Mouse (Mus musculus) thymus, postnatal 25 days (tissue): ENCODE results near the gene Slc22a8.

Experiments used
- DNase-seq: peaks from one replicate; pipeline ENCODE4 v3.0.0; 2022

Slc22a8 gene

GRCm38 (mm10) chr19:8599229-8599628, 8.2 kb downstream of the Slc22a8 start:
- DNase-seq, result no peak

- no peak for DNase-seq
These were observed 10.9 kb downstream of the Slc22a8 start for GRCm38 (mm10) chr19:8601922-8602321.

GRCm38 (mm10) chr19:8602914-8603313, 11.9 kb downstream of the Slc22a8 start:
- no peak for DNase-seq

GRCm38 (mm10) chr19:8604536-8605240, 13.6 kb downstream of the Slc22a8 start:
- no peak for DNase-seq

DNA sequence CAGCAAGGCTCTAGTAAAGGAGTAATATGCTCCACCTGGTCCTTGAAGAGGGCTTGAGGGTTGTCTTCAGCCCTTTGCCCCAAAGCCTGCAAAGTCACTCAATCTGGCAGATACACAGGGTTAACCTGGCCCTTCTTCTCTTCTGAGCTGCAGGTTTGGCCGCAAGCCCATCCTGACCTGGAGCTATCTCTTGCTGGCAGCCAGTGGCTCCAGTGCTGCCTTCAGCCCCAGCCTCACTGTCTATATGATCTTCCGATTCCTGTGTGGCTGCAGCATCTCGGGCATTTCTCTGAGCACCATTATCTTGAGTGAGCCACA, 14.1 kb downstream of the Slc22a8 start:
- DNase-seq, result no peak

DNA sequence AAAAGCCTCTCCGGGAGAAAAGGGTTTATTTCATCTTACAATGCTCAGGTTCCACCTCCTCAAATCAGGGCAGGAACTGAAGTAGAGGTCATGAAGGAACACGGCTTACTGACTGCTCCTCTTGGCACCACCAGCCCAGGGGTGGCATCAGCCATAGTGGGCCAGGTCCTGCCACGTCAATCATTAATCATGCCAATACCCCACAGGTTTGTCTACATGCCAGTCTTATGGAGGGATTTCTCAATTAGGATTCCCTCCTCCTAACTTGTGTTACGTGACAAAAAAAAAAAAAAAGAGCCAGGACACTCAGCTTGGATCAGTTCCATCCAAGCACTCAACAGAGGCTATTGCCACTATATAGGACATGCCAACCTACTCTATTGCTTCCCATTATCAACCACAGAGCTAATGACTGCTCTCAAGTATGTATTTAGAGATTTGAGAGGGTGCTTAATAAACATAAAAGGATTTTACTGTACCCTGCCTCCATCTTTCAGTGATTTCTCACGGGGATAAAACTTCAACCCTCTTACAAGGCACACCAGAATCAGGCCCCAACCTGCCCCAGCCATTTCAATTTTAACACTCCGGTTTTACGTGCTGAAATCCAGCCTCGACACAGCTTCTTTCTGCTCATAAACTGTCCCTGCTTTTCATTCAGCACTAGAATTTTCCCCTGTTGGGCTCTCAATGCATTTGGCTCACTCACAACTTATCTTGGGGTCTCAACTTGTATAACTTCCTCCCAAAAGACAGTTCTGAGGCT, 20.5 kb downstream of the Slc22a8 start:
- no peak for DNase-seq

- DNase-seq, result no peak
These were observed 22.1 kb downstream of the Slc22a8 start for GRCm38 (mm10) chr19:8613111-8613510.

GRCm38 (mm10) chr19:8614343-8614742, 23.3 kb downstream of the Slc22a8 start:
- DNase-seq, result no peak

GRCm38 (mm10) chr19:8616314-8616713, 25.3 kb downstream of the Slc22a8 start:
- DNase-seq, result no peak

DNA sequence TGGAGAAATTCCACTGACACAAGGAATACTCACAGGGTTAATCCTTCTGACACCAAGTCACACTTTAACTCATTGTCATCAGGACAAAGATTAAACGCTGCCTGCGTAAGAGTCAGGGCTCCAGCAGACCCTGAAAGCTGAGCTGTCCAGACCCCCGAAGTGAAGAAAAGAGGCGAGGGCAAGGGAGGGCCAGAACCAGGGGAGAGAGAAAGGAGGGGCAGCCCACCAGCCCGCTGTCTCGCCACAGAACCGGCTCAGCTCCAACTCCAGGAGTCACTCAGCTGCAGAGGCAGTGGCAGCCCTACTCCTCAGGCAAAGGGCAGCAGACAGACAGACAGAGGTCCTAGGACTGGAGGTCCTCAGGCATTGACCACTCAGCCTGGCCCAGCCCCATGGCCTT, 26.9 kb downstream of the Slc22a8 start, which contains the start of gene Slc22a6:
Slc22a6 (plus strand) TSS at position 136 of the 400 bp plus-strand sequence.
- no peak for DNase-seq

DNA sequence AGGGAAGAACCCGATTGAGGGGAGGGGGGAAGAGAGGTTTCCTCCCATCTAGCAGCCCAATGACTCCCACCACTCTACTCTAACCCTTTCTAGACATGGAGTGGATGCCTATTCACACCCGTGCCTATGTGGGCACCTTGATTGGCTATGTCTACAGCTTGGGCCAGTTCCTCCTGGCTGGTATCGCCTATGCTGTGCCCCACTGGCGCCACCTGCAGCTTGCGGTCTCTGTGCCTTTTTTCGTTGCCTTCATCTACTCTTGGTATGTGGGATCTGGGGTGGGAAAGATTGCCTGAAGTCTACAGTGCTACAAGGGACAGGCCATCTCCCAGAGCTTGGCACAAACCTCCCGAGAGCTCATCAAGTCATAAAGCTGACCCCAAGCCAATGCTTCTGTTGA, 30.0 kb downstream of the Slc22a8 start:
- DNase-seq, result no peak

DNA sequence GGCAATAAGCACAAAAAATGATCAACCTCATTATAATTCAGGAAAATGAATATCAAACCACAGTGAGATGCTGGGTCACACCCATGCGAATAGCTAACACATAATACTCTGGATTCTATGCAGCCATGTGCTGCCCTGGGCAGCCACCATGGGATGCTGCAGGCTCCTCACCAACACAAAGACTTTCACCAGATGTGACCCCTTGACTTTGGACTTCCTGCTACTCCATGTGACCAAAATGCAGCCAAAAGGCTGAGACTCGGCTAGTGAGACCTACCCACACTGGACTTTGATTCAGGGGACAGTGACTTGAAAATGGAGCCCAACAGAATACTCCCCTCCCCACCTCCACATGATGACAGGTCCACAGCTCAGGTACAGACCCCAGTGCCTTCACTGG, 39.2 kb downstream of the Slc22a8 start:
- no peak for DNase-seq

- DNase-seq, result no peak
These were observed 39.8 kb downstream of the Slc22a8 start for GRCm38 (mm10) chr19:8630826-8631225.

DNA sequence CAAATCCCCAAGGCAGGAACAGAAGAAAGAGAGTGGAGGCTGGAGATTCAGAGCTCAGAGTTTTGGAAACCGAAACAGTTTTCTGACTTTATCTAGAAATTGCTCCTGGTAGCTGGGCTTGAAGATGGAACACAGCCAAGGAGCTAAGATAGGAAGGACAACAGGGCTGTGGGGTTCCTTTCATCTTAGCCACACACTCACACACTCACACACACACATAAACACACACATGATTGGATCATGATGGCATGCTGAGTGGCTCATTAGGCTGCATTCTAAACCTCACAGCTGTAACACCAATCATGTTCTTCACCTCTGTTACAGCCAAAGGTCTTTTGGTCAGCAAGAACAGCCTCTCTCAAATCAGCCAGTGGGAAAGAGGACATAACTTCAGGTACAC, 41.0 kb downstream of the Slc22a8 start:
- no peak for DNase-seq

GRCm38 (mm10) chr19:8642086-8642485, 51.0 kb downstream of the Slc22a8 start:
- no peak for DNase-seq

DNA sequence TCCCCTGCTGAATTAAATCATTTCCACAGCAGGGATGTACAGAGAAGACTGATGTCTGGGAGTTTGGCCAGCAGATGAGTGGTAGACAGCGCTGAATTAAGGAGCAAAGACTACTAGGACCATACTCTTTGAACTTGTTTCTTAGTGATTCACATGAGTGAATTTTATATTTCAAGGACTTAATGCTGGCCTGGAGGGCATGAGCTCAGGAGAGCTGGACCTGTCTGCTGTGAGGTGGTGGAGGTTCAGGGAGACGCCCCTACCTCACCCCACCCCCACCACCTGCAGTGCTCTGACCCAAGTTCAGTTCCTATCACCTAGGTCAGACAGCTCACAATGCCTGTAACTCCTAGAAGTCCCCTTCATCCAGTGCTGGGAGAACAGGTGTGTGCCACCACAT, 55.3 kb downstream of the Slc22a8 start:
- no peak for DNase-seq

- no peak for DNase-seq
These were observed 64.8 kb downstream of the Slc22a8 start for GRCm38 (mm10) chr19:8655833-8656232.

DNA sequence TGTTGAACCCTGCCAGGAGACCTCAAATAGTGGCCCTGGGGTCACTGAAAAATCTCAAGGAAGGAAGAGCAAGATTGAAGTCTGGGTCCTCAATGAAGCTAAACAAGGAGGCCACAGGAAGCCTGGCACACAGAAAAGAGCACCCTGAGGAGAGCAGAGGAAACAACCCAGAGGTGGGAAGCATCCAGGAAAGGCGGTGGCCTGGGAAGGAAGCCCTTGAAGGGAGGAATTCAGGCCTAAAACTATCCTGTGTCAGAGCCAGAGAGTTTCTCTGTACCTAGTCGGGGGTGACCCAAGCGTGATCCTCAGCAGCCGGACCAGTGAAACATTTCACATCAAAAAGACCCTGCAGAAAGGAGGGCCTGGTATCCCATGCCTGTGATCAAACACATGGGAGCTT, 65.3 kb downstream of the Slc22a8 start:
- no peak for DNase-seq
